Mouse (Mus musculus) 3T3-L1 (cell line): ENCODE data around the gene Nfib.
"Not testable (repeated sequence)": the region's sequence is repeated elsewhere in the genome, so short reads cannot be mapped to it uniquely, and the experiment has no call there.

Experiments used
- DNase-seq: peaks from one replicate; pipeline ENCODE4 v3.0.0-alpha.2; 2015; ENCODE audit warnings: low read depth, low spot score

The Nfib gene

GRCm38 (mm10) chr4:82267832-82268778, 437.4 kb downstream of the Nfib start:
- DNase-seq: no peak

- no peak for DNase-seq
Observed at GRCm38 (mm10) chr4:82266066-82266619, 439.4 kb downstream of the Nfib start.

- DNase-seq: not testable (repeated sequence)
Observed at GRCm38 (mm10) chr4:82258545-82258944, 447.0 kb downstream of the Nfib start.

GRCm38 (mm10) chr4:82252054-82252453, 453.5 kb downstream of the Nfib start:
- no peak for DNase-seq

- peak; percentile 60 for DNase-seq
Observed at GRCm38 (mm10) chr4:82250355-82250659, 455.2 kb downstream of the Nfib start.

- peak; percentile 93 for DNase-seq
Observed at GRCm38 (mm10) chr4:82249518-82250354, 455.8 kb downstream of the Nfib start.

GRCm38 (mm10) chr4:82248961-82249360, 456.6 kb downstream of the Nfib start:
- peak; percentile 42 for DNase-seq

- no peak for DNase-seq
Observed at GRCm38 (mm10) chr4:82248031-82248430, 457.5 kb downstream of the Nfib start.

GRCm38 (mm10) chr4:82246290-82246689, 459.3 kb downstream of the Nfib start:
- DNase-seq: no peak
